Comparison of ENCODE assay signal across 8 mouse cellular contexts in the genomic region with DNA sequence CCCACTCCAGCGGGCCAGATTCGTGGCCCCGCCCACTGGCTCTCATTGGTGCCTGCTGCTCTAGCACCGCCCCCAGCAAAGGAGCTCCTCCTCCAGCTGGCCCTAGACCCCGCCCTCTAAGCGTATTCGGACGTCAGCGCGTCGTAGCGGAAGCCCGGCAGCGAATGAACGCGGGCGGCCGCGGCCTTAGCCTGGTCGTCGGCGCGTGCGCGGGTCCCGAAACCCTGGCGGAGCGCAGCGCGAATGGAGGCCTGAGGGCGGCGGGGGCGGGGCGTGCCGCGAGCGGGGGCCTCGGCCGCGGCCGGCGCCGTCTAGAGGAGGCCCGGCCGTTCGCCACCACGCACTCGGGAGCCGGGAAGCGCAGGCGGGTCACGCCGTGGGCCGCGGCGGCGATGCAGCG. TPM values are rescaled to one million over a fixed set of nuclear protein-coding genes. Genes with fewer than 3 reads are reported as not detected.
DNase-seq lines count a peak whose midpoint lies in the region; ATAC-seq lines count a peak whose summit lies in the region.

A gene (plus strand): TSS at position 157 of the 400 bp plus-strand sequence.

- H3K9ac ChIP-seq in hindbrain, embryonic 16.5 days (ENCODE audit: low read depth, low read length), result peak within 1 kb of the TSS; percentile 86

- H3K9me3 ChIP-seq in hindbrain, embryonic 16.5 days (ENCODE audit: control insufficient read depth, low read length), result no peaks in the 10 kb centered on the region

- no peaks in the 10 kb centered on the region for H3K36me3 ChIP-seq in hindbrain, embryonic 16.5 days (ENCODE audit: control insufficient read depth, insufficient read depth, low read length)
- H3K36me3 ChIP-seq in macrophage (ENCODE audit: inconsistent target), result no peaks in the 10 kb centered on the region

- ATAC-seq in hindbrain, embryonic 16.5 days, result peak; percentile 98

- H3K79me2 ChIP-seq in macrophage (ENCODE audit: inconsistent target), result peaks cover 43% of the 10 kb centered on the region

- DNase-seq in WW6 (ENCODE audit: low read depth, low spot score), result peak; percentile 94
- peak; percentile 95 to 98 for DNase-seq in cerebellum, postnatal 4 days (ENCODE audit: low spot score in 2 of 2)
- DNase-seq in gastrocnemius, adult 18-20 months (ENCODE audit: low spot score), result peak; percentile 99
- DNase-seq in left cerebral cortex, adult 18-20 months (ENCODE audit: low spot score in 2 of 2), result peak; percentile 97 to 99
- DNase-seq in right cerebral cortex, adult 18-20 months, result peak; percentile 98
- peak; percentile 92 for DNase-seq in urinary bladder, postnatal 10 days (ENCODE audit: low spot score)

- no peaks in the 10 kb centered on the region for H3K27me3 ChIP-seq in hindbrain, embryonic 16.5 days (replicated peaks; ENCODE audit: control insufficient read depth, insufficient read depth, low read length)

- peaks cover 22% of the 10 kb centered on the region for H3K4me1 ChIP-seq in hindbrain, embryonic 16.5 days (ENCODE audit: control insufficient read depth, insufficient read depth, low read depth, low read length)

- under 1% methylated on average over 48 of the region's 58 CpGs for WGBS in hindbrain, embryonic 16.5 days
- 0% methylated on average over 14 of the region's 58 CpGs for WGBS in macrophage (ENCODE audit: missing documents)

- H3K27ac ChIP-seq in hindbrain, embryonic 16.5 days (ENCODE audit: low read depth, low read length), result peak within 1 kb of the TSS; percentile 85
- H3K27ac ChIP-seq in macrophage, result peak within 1 kb of the TSS; percentile 44

- peak within 1 kb of the TSS; percentile 89 for H3K4me3 ChIP-seq in hindbrain, embryonic 16.5 days (ENCODE audit: low read length)
- H3K4me3 ChIP-seq in macrophage (ENCODE audit: inconsistent target), result peak within 1 kb of the TSS; percentile 81

- peak within 1 kb of the TSS; percentile 72 for H3K4me2 ChIP-seq in hindbrain, embryonic 16.5 days (ENCODE audit: low read length)

RNA-seq across cellular contexts. Expression of the gene that starts here (rescaled TPM):
- 100 to 1,000 TPM; 129 to 137 TPM for total RNA-seq in gastrocnemius, adult 18-20 months (2021)
- polyA plus RNA-seq in hindbrain, embryonic 16.5 days (2015; fragmentation: Nextera tagmentation; extraction: Ambion mirVana), result 16.3 and 18.7 TPM in 2 replicates
- 10 to 100 TPM; 10.4 to 11.5 TPM for total RNA-seq in left cerebral cortex, adult 18-20 months (2021)
- total RNA-seq in macrophage (2018; cell fraction: chromatin; rRNA removed), result 10 to 100 TPM in 11 of 26 experiments, 1 to 10 TPM in 15; 1.2 to 24.0 (median 7.4) TPM
- total RNA-seq in macrophage (2018; cell fraction: cytosol; rRNA removed), result 10 to 100 TPM; 10.2 to 24.7 (median 14.6) TPM
- total RNA-seq in macrophage (2018; cell fraction: nucleus; rRNA removed), result 10 to 100 TPM in 12 of 26 experiments, 1 to 10 TPM in 14; 5.0 to 28.0 (median 9.5) TPM
- 11.1 to 21.8 TPM (median 21.2 TPM) in 3 replicates for polyA plus RNA-seq in macrophage (2018)

Comparison
In these comparisons a context has a peak if more than half of its experiments do, and no peak if none do; other contexts are left out.
1. Peak in every context shown above with its lines: DNase-seq, ATAC-seq, H3K4me3 ChIP-seq and H3K27ac ChIP-seq.
2. RNA of the gene that starts here (total RNA-seq): 129 to 137 TPM in gastrocnemius, adult 18-20 months; 10.4 to 11.5 TPM in left cerebral cortex, adult 18-20 months; every median in the first group is over 10 times any median in the second.